Mouse (Mus musculus): Measurements from ENCODE around the gene Mecom.

DNA sequence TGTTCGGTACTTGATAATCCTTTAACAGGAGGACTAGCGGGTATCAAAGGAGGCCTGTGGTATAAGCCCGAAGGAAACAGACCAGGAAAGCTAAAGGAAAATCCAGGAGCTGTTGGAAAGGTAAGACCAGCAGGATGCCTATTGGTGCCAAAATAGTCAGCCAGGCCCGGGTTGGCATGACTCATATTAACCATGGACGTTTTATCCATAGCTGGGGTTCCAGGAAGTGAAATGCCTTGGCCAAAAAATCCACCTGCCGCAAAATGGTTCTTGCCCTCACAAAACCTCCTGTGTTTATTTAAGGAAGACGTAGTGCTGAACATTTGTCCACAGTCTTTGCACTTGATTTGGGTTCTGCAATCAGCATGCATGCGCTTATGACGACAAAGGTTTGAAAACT lies 567.3 kb downstream of the Mecom start:
- TF ChIP-seq CTCF (IDR thresholded peaks at IDR 0.05; ENCODE audit: control insufficient read depth, insufficient read depth, insufficient replicate concordance, low read depth, low read length) (no peak), POLR2A (IDR thresholded peaks at IDR 0.05; ENCODE audit: control insufficient read depth, low read depth, low read length) (no peak)
